19 mouse cellular contexts compared by ENCODE assay signal in the genomic region with DNA sequence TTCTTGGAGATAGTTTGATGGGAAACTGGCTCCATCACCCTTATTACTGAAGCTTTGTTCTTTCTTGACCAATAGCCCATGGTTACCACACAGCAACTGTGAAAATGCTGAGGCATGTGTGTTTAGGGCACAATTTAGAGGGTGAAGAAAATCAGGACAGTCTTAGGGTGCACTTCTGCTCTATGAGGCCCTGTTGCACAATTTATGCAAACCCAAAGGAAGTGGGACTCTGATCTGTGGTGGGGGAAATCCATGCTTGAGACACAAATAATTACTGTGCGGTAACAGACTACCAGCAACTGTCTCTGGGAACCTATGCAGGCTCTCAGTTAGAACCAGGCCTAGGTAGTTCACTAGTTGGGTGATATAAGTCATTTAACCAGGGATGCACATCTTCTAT. TPM values are rescaled to one million over a fixed set of nuclear protein-coding genes. Genes with fewer than 3 reads are reported as not detected.
DNase-seq lines count a peak whose midpoint lies in the region; ATAC-seq and TF ChIP-seq lines count a peak whose summit lies in the region.
"Had no signal": no experiment of that assay in that cellular context is flagged by ENCODE, and none has a peak within 500 bp of the region (broad histone marks: within the 10 kb centered on the region; RNA-seq: fewer than 3 reads in every experiment).

No protein-coding gene starts in this region.

- no peak for TF ChIP-seq POLR2A in liver, adult 2 months (IDR thresholded peaks at IDR 0.05; ENCODE audit: extremely low read depth, insufficient read depth, low read length)

- no peak overlapping the region for H3K4me3 ChIP-seq in liver, adult 2 months (ENCODE audit: insufficient read depth, low read depth, low read length)
- H3K4me3 ChIP-seq in layer of hippocampus, adult 2 months = no peak overlapping the region
- H3K4me3 ChIP-seq in hindbrain, embryonic 16.5 days (ENCODE audit: low read length) = no peak overlapping the region
- H3K4me3 ChIP-seq: gastrocnemius, adult 2 months; heart, embryonic 12.5 days; megakaryocyte, embryonic 14.5 days had no signal

- no peaks in the 10 kb centered on the region for H3K27me3 ChIP-seq in liver, adult 2 months (ENCODE audit: control insufficient read depth, insufficient read depth, low read length)
- H3K27me3 ChIP-seq in hindbrain, embryonic 16.5 days (replicated peaks; ENCODE audit: control insufficient read depth, insufficient read depth, low read length) = no peaks in the 10 kb centered on the region
- H3K27me3 ChIP-seq: heart, embryonic 12.5 days had no signal

- no peak overlapping the region for H3K4me2 ChIP-seq in hindbrain, embryonic 16.5 days (ENCODE audit: low read length)
- H3K4me2 ChIP-seq: heart, embryonic 12.5 days had no signal

- H3K36me3 ChIP-seq in liver, adult 2 months (ENCODE audit: control insufficient read depth, insufficient read depth, low read length) = no peaks in the 10 kb centered on the region
- H3K36me3 ChIP-seq in hindbrain, embryonic 16.5 days (ENCODE audit: control insufficient read depth, insufficient read depth, low read length) = no peaks in the 10 kb centered on the region
- H3K36me3 ChIP-seq: heart, embryonic 12.5 days had no signal

- H3K4me1 ChIP-seq in liver, adult 2 months (ENCODE audit: control insufficient read depth, insufficient read depth, low read length) = no peaks in the 10 kb centered on the region
- no peaks in the 10 kb centered on the region for H3K4me1 ChIP-seq in hindbrain, embryonic 16.5 days (ENCODE audit: control insufficient read depth, insufficient read depth, low read depth, low read length)
- H3K4me1 ChIP-seq: heart, embryonic 12.5 days; megakaryocyte, embryonic 14.5 days had no signal

- H3K9me3 ChIP-seq in hindbrain, embryonic 16.5 days (ENCODE audit: control insufficient read depth, low read length) = no peaks in the 10 kb centered on the region
- H3K9me3 ChIP-seq: heart, embryonic 12.5 days; megakaryocyte, embryonic 14.5 days had no signal

- peak; percentile 36 for DNase-seq in liver, adult 2 months (ENCODE audit: extremely low read depth, low read depth, low spot score)
- DNase-seq in liver = no peak
- peak; percentile 84 for DNase-seq in A20 (ENCODE audit: low read depth, low spot score)
- no peak for DNase-seq in layer of hippocampus, adult 2 months (ENCODE audit: low spot score in 2 of 2)
- no peak for DNase-seq in layer of hippocampus, postnatal 14 days (ENCODE audit: low spot score in 2 of 2)
- DNase-seq: adrenal gland, postnatal 14 days; cerebellum, adult 9-11 months; forebrain, postnatal 0 days; gastrocnemius, adult 2 months; heart, postnatal 36 days had no signal

- WGBS in liver, adult 2 months = 78% methylated on average over 1 of the region's 1 CpGs
- WGBS in hindbrain, embryonic 16.5 days = 87% methylated on average over 1 of the region's 1 CpGs

- ATAC-seq in common myeloid progenitor, adult 5-6 weeks (replicated peaks; ENCODE audit: low read depth, poor library complexity, severe bottlenecking) = peak; percentile 92
- ATAC-seq in megakaryocyte progenitor cell, adult 5-6 weeks (replicated peaks; ENCODE audit: poor library complexity) = peak; percentile 87
- ATAC-seq in hindbrain, embryonic 16.5 days = no peak
- ATAC-seq: forebrain, postnatal 0 days had no signal

- H3K79me2 ChIP-seq in liver, adult 2 months (ENCODE audit: control insufficient read depth, insufficient read depth, low read length) = no peaks in the 10 kb centered on the region

- no peak for TF ChIP-seq CTCF in liver, adult 2 months (IDR thresholded peaks at IDR 0.05; ENCODE audit: low read depth, low read length)
- TF ChIP-seq CTCF in layer of hippocampus, adult 2 months (conservative IDR thresholded peaks at IDR 0.05) = no peak

- H3K9ac ChIP-seq in liver, adult 2 months (ENCODE audit: low read depth, low read length) = no peak overlapping the region
- no peak overlapping the region for H3K9ac ChIP-seq in hindbrain, embryonic 16.5 days (ENCODE audit: low read depth, low read length)
- H3K9ac ChIP-seq: forebrain, postnatal 0 days; heart, embryonic 12.5 days had no signal

- H3K27ac ChIP-seq in liver, adult 2 months (replicated peaks; ENCODE audit: insufficient read depth, low read depth, low read length) = no peak overlapping the region
- no peak overlapping the region for H3K27ac ChIP-seq in layer of hippocampus, adult 2 months
- H3K27ac ChIP-seq in hindbrain, embryonic 16.5 days (ENCODE audit: low read depth, low read length) = no peak overlapping the region
- H3K27ac ChIP-seq: gastrocnemius, adult 2 months had no signal

RNA-seq across cellular contexts. Expression of a gene that starts 13.1 kb away (rescaled TPM):
- not detected in 2 replicates for total RNA-seq in liver, adult 2 months (2014; rRNA removed)
- polyA plus RNA-seq in liver, adult 2 months (2012; rRNA removed) = not detected in 2 replicates
- total RNA-seq in common myeloid progenitor, adult 5-6 weeks (2017) = not detected in 2 replicates
- total RNA-seq in megakaryocyte progenitor cell, adult 5-6 weeks (2015) = not detected in 2 replicates
- not detected in 2 replicates for total RNA-seq in megakaryocyte progenitor cell, adult 5-6 weeks (2017)
- not detected for total RNA-seq in layer of hippocampus, adult 2 months (2021)
- not detected in 2 replicates for polyA plus RNA-seq in hindbrain, embryonic 16.5 days (2015; fragmentation: Nextera tagmentation; extraction: Ambion mirVana)
- total RNA-seq in layer of hippocampus, postnatal 14 days (2021) = not detected
- total RNA-seq: adrenal gland, postnatal 14 days; forebrain, postnatal 0 days; gastrocnemius, adult 2 months; heart, postnatal 36 days; layer of hippocampus, adult 18-20 months had no signal
- polyA plus RNA-seq: forebrain, postnatal 0 days; heart, embryonic 12.5 days; kidney, embryonic 16.5 days; limb, embryonic 14.5 days; urinary bladder, adult 2 months had no signal

RNA-seq across cellular contexts. Expression of a gene that starts 13.1 kb away (rescaled TPM):
- 2.3 and 2.7 TPM in 2 replicates for total RNA-seq in liver, adult 2 months (2014; rRNA removed)
- 0.49 and 0.98 TPM in 2 replicates for polyA plus RNA-seq in liver, adult 2 months (2012; rRNA removed)
- total RNA-seq in common myeloid progenitor, adult 5-6 weeks (2017) = 0.50 and 1.6 TPM in 2 replicates
- 12.1 and 17.4 TPM in 2 replicates for total RNA-seq in megakaryocyte progenitor cell, adult 5-6 weeks (2015)
- total RNA-seq in megakaryocyte progenitor cell, adult 5-6 weeks (2017) = 3.3 and 4.9 TPM in 2 replicates
- total RNA-seq in layer of hippocampus, adult 2 months (2021) = not detected
- polyA plus RNA-seq in hindbrain, embryonic 16.5 days (2015; fragmentation: Nextera tagmentation; extraction: Ambion mirVana) = 0.31 and 0.41 TPM in 2 replicates
- not detected for total RNA-seq in layer of hippocampus, postnatal 14 days (2021)
- total RNA-seq: adrenal gland, postnatal 14 days; forebrain, postnatal 0 days; gastrocnemius, adult 2 months; heart, postnatal 36 days; layer of hippocampus, adult 18-20 months had no signal
- polyA plus RNA-seq: heart, embryonic 12.5 days had no signal

RNA-seq across cellular contexts. Expression of a gene that starts 17.0 kb away (rescaled TPM):
- 6.3 and 8.5 TPM in 2 replicates for total RNA-seq in liver, adult 2 months (2014; rRNA removed)
- 1.9 and 4.7 TPM in 2 replicates for polyA plus RNA-seq in liver, adult 2 months (2012; rRNA removed)
- total RNA-seq in common myeloid progenitor, adult 5-6 weeks (2017) = 0.69 TPM in 1 of 2 replicates, not detected in the other
- 1.8 and 2.3 TPM in 2 replicates for total RNA-seq in megakaryocyte progenitor cell, adult 5-6 weeks (2015)
- total RNA-seq in megakaryocyte progenitor cell, adult 5-6 weeks (2017) = 1.4 and 1.5 TPM in 2 replicates
- total RNA-seq in layer of hippocampus, adult 2 months (2021) = not detected
- 0.15 and 0.30 TPM in 2 replicates for polyA plus RNA-seq in hindbrain, embryonic 16.5 days (2015; fragmentation: Nextera tagmentation; extraction: Ambion mirVana)
- not detected for total RNA-seq in layer of hippocampus, postnatal 14 days (2021)
- total RNA-seq: forebrain, postnatal 0 days; gastrocnemius, adult 2 months; layer of hippocampus, adult 18-20 months had no signal
- polyA plus RNA-seq: heart, embryonic 12.5 days had no signal

RNA-seq across cellular contexts. Expression of a gene that starts 45.8 kb away (rescaled TPM):
- not detected in 2 replicates for total RNA-seq in liver, adult 2 months (2014; rRNA removed)
- not detected in 2 replicates for polyA plus RNA-seq in liver, adult 2 months (2012; rRNA removed)
- total RNA-seq in common myeloid progenitor, adult 5-6 weeks (2017) = not detected in 2 replicates
- total RNA-seq in megakaryocyte progenitor cell, adult 5-6 weeks (2015) = not detected in 2 replicates
- not detected in 2 replicates for total RNA-seq in megakaryocyte progenitor cell, adult 5-6 weeks (2017)
- total RNA-seq in layer of hippocampus, adult 2 months (2021) = under 1 TPM; 0.25 to 0.56 TPM
- 1.7 TPM in 2 replicates for polyA plus RNA-seq in hindbrain, embryonic 16.5 days (2015; fragmentation: Nextera tagmentation; extraction: Ambion mirVana)
- total RNA-seq in layer of hippocampus, postnatal 14 days (2021) = under 1 TPM; 0.25 to 0.45 TPM
- total RNA-seq: adrenal gland, postnatal 14 days had no signal

Comparison
In these comparisons a context has a peak if more than half of its experiments do, and no peak if none do; other contexts are left out.
1. DNase-seq: peak in liver, adult 2 months (single experiment) and A20 (single experiment); none in liver (single experiment), layer of hippocampus, adult 2 months (0 of 2) and layer of hippocampus, postnatal 14 days (0 of 2).